Mouse (Mus musculus) spleen, postnatal 36 days (tissue): ENCODE measurements at regions not wholly inside any gene's neighbourhood (a gene's known extent, or its start where the extent isn't known, plus 50 kb on each side); places are given as distances from the start of the nearest gene placed in this dataset.

ENCODE experiments used
- DNase-seq, 2 experiments: peaks; one replicate each; pipeline ENCODE4 v3.0.0; 2022; ENCODE audit warnings: low spot score in 2 of 2, mixed read lengths in 1 of 2

DNA sequence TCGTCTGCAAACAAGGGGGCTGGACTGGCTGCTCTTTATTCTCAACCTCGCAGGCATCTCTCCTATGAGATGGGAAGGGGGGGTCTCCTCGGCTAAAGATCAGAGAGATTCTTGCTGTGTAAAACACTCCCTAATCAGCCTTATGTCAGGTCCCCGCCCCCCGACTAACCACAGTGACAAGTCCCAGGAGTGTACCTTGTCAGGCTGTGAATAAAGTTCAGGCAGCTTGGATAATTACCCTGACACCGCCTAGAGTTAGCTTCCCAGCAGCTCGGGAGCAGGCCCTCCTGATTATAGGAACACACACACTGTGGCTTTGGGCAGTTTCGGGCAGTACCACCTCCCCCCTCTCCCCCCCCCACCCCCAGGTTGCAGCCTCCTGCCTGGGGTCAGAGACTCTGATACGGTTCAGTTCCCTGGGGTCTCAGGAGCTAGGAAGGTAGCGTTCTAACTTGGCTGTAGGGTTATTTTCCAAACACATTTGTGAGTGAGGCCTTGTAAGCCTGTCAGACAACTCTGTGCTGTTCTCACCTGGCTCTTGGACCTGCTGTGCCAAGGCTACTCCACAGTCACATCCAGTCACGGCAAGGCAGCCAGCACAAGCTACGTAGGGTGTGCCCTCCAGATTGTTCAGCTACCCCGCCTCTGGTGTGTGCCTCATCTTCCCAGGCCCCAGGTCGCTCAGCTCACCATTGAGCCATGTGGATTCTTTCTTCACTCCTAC, 461.0 kb upstream of the Zmiz1 start:
- DNase-seq, result no peak

DNA sequence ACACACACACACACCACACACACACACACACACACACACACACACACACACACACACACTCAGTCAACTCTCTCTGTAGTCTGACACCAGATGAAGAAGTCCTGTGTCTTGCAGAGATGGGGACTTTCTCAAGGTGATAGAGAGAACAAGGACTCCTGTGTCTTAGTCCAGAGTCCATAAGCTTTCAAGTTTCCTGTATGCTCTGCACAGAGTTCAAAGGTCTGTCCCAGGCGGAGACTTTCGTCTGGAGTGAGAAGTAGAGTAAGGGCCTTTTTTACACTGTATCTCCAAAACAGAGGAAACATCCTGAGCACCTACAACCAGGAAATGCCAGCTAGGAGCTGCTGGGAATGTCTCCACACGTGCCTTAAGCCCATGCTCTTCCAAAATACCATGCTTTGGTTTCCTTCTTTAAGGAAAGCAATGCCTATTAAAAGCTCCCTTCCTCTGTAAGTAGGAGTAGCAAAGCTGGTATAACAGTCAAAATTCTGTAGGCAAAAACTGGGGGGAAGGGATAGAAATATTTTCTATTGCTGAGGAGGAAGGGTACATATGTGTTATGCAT, 459.9 kb upstream of the Zmiz1 start:
- DNase-seq, result no peak

- DNase-seq, result no peak
Measured at GRCm38 (mm10) chr14:25005241-25005946, 453.6 kb upstream of the Zmiz1 start.

- DNase-seq, result no peak
Measured at GRCm38 (mm10) chr14:25011926-25012325, 447.1 kb upstream of the Zmiz1 start.

DNA sequence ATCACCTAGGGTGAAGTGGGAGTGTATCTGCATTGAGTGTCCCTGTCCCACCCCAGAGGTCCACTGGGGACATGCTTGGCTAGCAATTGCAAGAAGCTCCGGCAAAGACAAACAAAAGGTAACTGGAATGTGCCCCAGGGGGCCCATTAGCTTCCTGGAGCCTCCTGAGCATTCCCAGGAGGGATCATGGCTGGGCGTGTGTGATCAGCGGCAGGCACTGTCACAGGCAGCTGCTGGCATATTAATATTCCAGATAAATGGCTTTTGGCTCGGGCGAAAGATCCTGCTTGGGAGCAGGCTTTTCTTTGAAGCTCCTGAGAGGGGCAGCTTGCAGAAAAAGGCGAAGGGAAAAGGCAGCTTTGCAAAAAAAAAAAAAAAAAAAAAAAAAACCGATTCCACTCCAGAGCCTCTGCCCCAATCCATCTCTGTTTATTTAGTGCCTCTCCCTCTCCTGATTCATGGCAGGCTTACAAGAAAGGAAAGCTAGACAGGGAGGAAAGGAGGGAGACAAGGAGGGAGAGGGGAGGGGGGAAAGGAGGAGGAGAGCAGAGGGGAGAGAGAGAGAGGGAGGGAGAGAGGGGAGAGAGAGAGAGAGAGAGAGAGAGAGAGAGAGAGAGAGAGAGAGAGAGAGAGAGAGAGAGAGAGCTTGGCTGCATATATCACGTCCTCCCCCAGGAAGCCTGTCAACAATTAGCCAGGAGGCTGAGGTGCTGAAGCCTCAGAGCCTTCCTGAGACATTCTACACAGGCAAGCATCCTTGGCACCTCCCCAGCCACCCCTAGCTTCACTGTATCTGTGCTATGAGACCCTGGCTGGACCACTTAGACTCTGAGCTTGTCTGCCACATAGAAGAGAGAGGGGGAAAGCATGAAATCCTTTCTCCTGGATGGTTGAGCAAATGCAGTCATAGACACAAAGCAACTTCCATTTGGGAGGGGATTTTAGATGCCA, 443.4 kb upstream of the Zmiz1 start:
- DNase-seq, result no peak

GRCm38 (mm10) chr14:25017860-25018259, 441.1 kb upstream of the Zmiz1 start:
- no peak for DNase-seq

DNA sequence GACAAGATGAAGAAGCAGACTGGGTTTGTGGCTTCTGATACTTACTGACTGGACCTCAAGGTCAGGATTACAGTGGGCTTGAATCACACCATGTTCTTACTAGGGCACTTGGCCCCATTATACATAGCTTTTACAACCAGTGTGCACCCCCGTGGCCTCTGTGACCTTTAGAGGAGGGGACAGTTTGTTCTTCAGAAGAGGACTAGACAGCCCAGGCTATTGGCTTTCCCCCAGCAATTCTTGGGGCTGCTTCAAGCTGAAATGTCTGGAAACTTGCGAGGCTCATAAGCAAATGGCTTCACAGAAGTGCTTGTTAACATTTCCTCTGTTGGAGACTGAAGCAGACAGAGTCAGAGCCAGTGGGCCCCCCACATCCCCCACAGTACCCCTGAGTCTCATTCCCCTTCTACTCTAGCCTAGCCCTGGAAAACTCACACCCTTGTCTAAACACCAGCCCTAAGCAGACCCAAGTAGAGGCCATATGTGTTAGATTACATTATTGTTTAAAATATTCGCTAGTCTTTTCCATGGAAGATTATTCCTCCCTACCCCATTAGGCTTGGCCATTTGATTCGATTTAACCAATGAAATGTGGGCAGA, 439.6 kb upstream of the Zmiz1 start:
- DNase-seq, result no peak

- no peak for DNase-seq
Measured at GRCm38 (mm10) chr14:25022523-25023269, 436.3 kb upstream of the Zmiz1 start.

DNA sequence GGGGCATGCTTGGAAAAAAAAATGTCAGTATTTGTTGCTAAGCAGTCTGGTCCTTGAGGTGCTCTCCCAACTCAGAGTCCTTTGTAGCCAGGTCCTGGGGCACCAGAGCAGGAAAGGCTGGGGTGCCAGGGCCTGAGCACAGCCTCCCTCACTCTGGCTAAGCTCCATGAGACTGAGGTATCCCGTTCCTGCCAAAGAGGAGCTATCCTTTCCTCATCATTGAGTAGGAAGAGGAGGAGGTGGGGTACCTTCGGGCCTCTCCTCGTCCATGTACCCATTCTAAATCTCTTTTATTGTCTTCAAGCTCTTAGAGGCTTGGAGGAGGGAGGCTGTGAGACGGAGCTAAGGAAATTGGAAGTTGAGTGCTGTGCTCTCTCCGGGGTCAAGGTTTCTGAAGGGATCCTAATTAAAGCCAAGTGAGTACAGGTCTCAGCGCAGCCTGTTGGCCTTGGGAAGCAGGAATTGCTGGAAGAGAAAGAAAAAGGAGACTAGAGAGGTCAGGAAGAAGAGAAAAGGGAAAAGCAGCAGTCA, 435.6 kb upstream of the Zmiz1 start:
- DNase-seq, result no peak

GRCm38 (mm10) chr14:25025074-25025473, 433.9 kb upstream of the Zmiz1 start:
- no peak for DNase-seq

GRCm38 (mm10) chr14:25027076-25027475, 431.9 kb upstream of the Zmiz1 start:
- DNase-seq, result no peak

DNA sequence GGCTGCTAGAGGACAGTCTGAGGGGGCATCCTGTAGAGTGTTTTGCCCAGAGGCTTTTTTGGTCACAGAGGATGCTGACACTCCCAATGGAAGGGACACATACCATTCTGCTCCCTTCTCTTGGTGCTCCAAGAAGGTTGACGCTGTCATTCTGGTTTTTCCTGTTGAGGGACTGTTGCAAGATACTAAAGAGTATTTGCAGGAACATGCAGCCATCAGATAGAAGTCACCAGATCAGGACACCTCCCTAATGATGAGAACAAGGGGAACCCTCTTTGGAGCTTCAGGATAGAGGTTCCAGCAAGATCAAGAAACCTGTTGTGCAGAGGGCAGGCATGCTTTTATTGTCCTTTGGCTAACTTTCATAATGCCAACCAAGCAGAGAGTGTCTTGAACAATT, 431.1 kb upstream of the Zmiz1 start:
- DNase-seq, result no peak

DNA sequence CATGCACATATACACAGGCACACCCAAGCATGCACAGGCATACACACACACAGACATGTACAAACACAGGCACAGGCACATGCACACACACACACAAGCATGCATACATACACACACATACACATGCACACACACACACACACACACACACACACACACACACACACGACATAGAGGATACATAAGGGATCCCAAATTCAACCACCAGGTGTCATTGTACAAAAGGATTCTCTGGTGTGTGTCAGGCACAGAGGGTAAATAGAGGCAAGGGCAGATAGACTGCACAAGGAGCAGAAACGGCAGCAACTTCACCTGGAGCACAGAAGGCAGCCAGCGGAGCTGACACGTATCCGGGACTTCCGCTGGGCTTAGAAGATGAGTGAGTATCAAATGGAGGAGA, 428.1 kb upstream of the Zmiz1 start:
- no peak for DNase-seq

DNA sequence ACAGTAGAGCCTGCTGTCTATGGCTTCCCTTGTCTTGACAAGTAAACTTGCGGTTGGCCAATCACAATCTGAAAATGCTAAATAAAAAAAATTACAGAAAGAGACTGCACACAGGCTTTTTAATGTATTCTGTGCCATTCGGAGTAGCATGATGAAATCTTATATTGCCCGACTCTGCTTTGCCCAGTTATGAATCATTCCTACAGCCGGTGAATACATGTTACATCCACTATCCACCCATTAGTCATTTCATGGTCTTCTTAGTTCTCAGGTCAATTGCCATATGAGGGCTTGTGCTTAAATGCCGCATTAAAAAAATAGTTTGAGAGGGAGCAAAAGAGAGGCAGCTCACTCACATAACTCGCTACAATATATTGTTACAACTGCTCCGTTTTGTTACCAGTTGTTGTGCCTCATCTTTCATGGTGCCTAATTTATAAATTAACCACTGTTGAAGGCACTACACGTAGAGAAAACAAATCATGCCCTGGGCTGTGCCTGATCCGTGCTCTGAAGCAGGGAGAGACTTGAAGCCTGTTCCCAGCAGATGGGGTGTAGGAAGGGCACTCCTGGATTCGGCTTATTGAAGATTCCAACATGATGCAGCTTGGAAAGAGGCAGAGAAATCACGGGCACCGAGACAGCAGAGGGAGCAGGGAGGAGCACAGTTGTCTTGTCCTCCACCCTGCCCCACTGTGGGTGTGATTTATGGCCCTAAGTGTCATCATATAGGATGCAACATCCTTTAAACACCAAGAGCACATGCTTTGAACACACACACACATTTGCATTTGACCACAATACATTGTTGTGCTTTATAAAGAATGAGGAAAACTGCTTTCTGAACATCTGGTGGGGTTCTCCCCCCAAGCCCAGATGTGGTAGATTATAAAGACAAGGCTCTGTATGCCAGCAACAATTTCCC, 427.0 kb upstream of the Zmiz1 start:
- DNase-seq, result no peak

DNA sequence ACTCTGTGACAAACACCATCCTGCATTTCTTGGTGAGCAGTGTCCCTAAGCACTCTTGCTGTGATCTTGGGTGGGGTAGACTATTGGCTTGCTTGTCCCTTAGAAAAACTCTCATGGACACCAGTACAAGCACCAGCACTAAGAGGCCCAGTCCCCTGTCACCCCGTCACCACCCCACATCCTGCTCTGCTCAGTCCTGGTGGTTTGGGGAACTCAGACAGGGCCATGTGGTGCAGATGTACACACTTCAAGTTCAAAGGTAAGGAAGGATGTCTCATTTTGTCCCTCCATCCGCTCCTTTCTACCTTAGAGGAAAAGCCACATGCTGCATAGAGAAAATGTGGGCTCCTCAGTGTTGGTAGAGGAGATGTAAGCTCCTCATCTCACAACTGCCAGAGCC, 426.1 kb upstream of the Zmiz1 start:
- DNase-seq, result no peak

- DNase-seq, result no peak
Measured at GRCm38 (mm10) chr14:25042265-25042664, 416.7 kb upstream of the Zmiz1 start.

DNA sequence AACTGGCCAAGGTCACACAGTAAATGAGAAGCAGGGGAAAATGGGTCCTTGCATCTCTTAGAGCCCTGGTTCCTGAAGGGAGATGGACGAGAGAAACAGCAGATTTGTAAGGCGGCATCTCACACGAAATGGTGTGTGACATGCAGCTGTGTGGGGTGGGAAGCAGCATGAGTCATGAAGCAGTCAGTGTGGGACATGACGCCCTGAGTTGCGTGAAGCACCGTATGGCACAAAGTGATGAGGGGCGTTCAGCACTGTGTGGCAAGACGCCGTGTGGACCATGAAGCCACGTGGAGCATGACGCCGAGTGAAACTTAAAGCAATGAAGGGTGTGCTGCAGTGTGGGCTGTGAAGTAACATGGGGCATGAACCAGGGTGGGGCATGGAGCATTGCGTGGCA, 414.9 kb upstream of the Zmiz1 start:
- DNase-seq, result no peak

- no peak for DNase-seq
Measured at GRCm38 (mm10) chr14:25044867-25045266, 414.1 kb upstream of the Zmiz1 start.

GRCm38 (mm10) chr14:25050674-25051251, 408.2 kb upstream of the Zmiz1 start:
- no peak for DNase-seq
